Mouse (Mus musculus) gastrocnemius, adult 8-10 months (tissue): ENCODE data around the gene Pum3. TPM values are rescaled to one million over a fixed set of nuclear protein-coding genes. Genes with fewer than 3 reads are reported as not detected.
"Not testable (repeated sequence)": the region's sequence is repeated elsewhere in the genome, so short reads cannot be mapped to it uniquely, and the experiment has no call there.

Source experiments
- DNase-seq, 2 experiments: peaks; one replicate each; pipeline ENCODE4 v3.0.0; 2022; ENCODE audit warnings: low spot score in 2 of 2
- total RNA-seq, 4 experiments: library from RNA; stranded (reverse); gene quantifications; 2 replicates each; pipeline ENCODE4 v1.2.4; 2022

The Pum3 gene
- total RNA-seq, 4 experiments from 2014 or later, result 11.5 to 22.1 (median 17.6) TPM

- no peak for DNase-seq
Measured at GRCm38 (mm10) chr19:27394341-27394990, 35.2 kb downstream of the Pum3 start.

- DNase-seq, result no peak
Measured at GRCm38 (mm10) chr19:27392431-27392830, 37.2 kb downstream of the Pum3 start.

DNA sequence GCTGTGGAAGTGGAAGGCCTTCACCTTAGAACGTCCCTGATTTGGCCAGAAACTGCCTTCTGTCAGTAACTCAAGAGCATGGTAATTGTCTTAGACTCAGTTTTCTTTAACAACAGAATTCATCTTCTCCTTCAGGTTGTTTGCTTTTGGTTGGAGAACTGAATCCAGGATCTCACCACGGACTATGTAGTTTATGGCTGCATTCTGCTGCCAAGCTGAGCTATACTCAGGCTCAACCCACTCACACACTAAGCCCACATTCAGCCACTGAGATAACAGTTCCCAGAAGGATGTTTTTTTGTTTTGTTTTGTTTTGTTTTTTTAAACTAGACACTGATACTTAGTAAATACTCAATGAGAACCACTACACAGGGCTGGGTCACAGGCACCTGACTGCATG lies 38.3 kb downstream of the Pum3 start:
- no peak for DNase-seq

DNA sequence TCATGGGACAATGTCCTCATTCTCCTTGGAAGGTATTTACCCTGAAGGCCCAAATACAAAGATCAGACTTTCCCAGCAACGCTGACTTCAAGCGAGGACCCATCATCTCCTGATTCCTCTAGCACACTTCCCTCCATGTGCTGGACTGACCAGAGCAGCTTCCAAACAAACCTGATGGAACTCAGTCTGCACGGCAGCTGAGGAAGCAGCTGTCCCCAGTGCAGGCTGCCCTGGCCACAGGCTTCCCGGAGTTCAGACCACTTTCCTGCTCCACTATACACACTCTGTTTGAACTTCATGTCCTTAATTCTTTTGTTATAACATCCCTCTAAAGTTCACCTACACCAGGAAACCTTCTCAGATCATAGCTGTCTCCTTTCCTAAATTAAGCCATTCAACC lies 40.1 kb downstream of the Pum3 start:
- not testable (repeated sequence) for DNase-seq

DNA sequence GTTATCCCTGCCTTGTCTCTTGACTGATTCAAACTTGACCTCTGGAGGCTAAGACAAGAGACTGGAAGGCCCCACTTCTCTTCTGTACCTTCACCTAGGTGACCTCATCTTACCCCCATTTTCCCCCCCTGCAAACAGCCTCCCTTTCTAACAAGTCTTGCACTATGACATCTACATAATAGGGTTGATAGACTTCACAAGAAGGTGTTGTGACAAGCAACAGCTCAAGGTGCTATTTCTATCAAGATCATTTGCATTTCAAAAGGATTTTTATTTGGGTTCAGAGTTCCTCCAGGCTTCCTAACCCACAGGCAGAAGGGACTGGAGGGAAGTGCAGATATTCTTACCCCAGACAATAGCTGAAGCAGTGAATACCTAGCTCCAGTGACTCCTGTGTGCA lies 44.3 kb downstream of the Pum3 start:
- no peak for DNase-seq

GRCm38 (mm10) chr19:27383266-27383665 lies 46.4 kb downstream of the Pum3 start:
- DNase-seq, result no peak

DNA sequence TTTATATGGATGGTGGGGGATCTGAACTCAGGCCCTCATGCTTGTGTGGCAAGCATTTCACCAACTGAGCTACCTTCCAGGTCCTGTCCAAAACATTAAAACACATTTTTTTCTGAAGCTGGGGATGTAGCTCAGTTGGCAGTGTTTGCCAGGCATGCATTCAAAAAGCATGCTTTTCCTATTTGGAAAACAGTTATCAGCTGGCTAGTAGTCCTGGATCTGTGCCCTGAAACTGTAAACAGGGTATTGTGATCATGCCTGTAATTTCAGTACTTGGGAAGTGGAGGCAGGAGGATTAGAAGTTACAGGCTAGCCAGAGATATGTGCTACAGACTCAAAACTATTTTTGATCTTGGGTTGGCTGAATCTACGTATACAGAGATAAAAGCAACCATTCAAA lies 47.5 kb downstream of the Pum3 start:
- no peak for DNase-seq

DNA sequence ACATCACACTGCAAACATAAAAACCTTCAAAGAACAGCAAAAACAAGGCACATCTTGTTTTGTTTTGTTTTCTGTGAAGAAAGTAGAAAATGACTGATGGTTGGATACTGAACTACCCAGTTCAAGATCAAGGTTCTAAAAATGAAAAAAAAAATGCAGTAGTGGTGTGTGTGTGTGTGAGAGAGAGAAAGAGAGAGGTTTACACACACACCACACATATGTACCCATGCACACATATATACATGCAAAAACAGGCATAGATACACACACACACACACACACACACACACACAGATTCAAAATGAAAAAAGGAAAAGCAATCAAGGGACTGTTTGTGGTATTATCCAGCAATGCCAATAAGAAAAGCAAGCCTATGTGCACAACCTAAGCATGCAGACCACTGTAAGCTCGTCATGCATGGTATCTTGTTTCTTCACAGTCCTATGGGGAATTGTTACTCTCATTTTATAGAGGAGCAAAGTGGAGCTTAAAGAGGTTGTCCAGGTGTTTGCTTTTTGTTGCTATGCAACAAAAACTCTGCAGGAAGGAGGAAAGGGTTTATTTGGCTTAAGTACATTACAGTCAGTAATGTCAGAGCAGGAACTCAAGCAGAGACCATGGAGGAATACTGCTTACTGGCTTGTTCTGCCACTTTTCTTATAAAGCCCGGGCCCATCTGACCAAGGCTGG lies 49.8 kb downstream of the Pum3 start:
- DNase-seq, result no peak

DNA sequence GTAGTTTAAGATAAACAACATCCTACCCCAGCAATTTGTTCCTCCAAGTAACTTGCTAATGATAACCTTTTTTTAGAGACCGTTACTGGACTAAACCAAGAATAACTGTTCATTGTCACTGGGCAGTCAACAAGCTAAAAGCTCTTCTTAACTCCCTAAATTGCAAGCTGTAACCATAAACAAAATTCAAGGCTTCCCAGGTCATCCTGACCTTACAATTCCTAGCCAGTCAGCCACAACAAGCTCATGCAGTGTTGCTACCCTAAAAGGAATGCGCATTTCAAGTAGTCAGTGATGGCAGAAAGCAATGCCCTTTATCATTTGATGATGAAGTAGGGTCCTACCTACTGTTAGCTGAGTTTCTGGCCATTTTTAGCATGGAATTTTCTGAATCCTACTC lies 58.8 kb downstream of the Pum3 start:
- no peak for DNase-seq

DNA sequence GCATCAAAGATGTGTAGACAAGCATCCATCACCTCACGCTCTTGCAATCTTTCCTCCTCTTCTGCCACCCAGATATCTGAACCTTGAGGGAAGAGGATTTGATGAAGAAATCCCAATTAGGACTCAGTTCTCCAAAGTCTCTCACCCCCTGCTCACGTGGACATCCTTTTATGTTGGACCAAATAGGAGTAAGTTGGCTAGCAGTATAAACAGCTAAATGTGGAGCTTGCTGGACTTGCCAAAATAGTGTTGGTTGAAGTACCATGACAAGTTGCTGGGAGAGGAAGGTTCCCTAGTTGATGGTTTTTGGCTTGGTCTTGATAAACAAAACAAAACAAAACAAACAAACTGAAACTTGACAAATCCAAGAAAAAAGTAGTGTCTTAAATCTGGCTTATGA lies 59.5 kb downstream of the Pum3 start:
- no peak for DNase-seq

DNA sequence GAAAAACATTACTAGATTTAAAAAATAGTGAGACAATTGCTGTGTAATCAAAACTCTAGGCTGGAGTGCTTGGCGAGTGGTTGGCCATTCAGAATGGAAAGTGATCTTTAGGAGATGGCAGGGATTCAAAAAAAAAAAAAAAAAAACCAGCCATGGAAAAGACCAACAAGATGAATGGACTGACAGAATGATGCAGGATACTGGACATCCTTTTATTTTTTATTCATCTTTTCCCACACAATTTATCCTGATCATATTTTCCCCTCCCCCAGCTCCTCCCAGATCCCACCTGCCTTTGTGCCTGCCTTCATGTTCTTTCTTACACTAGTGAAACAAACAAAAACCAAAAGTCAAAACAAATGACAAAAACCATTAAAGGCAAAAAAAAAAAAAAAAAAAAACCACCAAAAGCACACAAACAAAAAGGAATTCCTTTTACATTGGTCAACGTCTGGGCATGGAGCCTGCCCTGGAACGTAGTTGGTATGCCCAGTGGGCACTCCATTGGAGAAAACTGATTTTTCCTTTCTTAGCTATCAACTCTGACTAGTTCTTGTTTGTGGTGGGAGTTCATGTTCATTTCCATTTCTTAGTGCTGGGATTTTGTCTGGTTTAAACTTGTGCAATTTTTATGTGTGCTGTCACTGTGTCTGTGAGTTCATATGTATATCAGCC lies 60.0 kb downstream of the Pum3 start:
- no peak for DNase-seq

DNA sequence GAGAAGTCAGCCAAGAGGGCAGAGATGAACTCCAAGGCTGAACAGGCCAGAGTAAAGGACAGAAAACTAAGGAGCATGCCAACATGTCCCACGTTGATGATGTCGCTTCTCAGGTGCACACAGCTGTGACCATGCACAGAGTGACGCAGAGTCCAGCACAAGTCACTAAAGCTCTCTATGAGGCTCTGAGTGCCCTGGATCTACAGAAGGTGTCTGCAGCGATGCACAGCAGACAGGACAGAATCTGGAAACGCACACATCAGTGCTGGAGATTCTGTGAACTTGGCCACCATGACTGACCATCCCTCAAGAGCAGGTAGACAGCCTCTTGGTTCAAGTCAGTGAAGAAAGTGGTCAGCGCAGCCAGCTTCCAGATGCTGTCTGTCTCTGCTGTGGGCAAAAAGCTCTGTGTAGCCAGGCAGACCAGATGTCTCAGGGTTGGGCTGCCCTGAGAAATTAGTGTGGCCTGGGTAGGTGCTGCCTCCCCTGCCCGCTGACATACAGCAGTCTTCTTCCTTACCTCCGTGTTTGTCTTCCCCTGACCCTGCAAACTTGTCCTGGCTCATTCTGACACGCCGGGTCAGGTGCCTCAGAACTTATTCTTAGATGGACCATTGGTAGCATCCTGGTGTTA lies 63.4 kb downstream of the Pum3 start:
- no peak for DNase-seq

- DNase-seq, result peak; percentile 34 to 51
Measured at GRCm38 (mm10) chr19:27364521-27364931, 65.1 kb downstream of the Pum3 start.

- DNase-seq, result no peak
Measured at GRCm38 (mm10) chr19:27363891-27364290, 65.7 kb downstream of the Pum3 start.

DNA sequence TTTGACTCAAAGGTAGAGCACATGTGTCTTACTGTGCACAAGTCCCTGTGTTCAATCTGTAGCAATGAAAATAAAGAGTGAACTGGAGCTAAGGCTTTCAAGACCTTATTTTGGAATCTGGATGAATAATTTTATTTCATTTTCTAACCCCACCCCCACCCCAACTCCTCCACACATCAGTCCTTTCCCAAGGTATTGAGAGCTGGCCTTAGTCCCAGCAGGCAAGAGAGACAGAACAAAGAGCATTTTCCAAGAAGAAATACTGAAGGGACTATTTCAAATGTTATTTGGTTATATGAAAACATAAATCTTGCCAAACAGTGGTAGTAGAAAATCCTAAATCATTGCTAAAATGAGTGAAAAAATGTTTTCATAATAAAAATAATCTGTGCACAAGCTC lies 69.2 kb downstream of the Pum3 start:
- no peak for DNase-seq

DNA sequence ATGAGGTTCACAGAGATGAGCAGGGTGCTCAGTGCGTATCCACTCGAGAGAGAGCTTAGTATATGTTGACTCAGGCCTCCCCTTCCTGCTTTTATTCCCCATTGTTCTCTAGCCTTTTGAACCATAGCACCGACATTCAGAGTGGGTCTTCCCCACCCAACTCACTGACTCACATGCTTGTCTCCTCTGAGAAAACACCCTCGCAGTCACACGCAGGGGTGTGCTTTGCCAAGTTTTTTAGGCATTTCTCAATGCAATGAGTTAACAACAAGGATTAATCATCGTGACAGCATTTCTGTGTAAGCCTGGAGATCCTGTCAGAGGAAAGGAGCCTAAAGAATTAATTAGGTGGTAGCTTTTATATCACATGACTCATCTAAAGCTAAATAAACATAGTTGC lies 77.9 kb downstream of the Pum3 start:
- DNase-seq, result no peak

DNA sequence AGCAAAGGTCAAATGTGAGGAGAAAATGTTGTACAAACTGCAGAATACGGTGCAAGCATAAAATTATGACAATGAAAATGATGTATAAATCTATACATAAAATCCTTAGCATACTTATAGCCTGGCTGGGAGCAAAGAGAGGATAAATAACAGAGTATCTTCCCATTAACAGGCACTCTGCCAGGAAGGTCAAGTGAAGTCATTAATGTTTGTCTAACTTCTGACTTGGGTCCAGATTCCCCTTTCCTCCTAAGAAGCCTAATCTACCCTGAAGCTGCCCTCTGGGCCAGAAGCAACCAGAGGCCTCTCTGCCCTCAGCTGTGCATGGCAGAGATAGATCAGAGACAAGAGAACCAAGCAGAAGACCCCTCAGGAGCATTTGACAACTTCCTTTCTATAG lies 83.1 kb downstream of the Pum3 start:
- no peak for DNase-seq

Other genes with a start within 250 kb of the Pum3 start
- 100 to 1,000 TPM in 2 of 4 experiments, 10 to 100 TPM in 2; 67.6 to 124 (median 99.7) TPM for gene Vldlr, start 213.3 kb downstream of the Pum3 start, total RNA-seq
- gene Kcnv2, start 107.2 kb downstream of the Pum3 start, total RNA-seq, result under 1 TPM in 3 of 4 experiments, not detected in 1; 0.07 to 0.16 (median 0.11) TPM